Mouse (Mus musculus) testis, adult 10 weeks (tissue): ENCODE data around the gene Cd164. TPM values are rescaled to one million over a fixed set of nuclear protein-coding genes. Genes with fewer than 3 reads are reported as not detected.

Experiments
- polyA plus RNA-seq: library from polyadenylated mRNA; stranded (reverse); fragments of 350-450 nt; fragmentation: Illumina TruSeq; extraction: RNeasy Lipid Tissue Mini Kit (QIAGEN cat#74804); gene quantifications from one replicate; pipeline ENCODE4 v1.2.3, GENCODE M21; 2014; ENCODE audit warnings: low read depth, low replicate concordance

Cd164 gene
- 429 TPM for polyA plus RNA-seq

GRCm38 (mm10) chr10:41518981-41519618 lies at the start of gene Cd164:
TSS of gene Cd164 (plus strand) at chr10:41519414.

DNA sequence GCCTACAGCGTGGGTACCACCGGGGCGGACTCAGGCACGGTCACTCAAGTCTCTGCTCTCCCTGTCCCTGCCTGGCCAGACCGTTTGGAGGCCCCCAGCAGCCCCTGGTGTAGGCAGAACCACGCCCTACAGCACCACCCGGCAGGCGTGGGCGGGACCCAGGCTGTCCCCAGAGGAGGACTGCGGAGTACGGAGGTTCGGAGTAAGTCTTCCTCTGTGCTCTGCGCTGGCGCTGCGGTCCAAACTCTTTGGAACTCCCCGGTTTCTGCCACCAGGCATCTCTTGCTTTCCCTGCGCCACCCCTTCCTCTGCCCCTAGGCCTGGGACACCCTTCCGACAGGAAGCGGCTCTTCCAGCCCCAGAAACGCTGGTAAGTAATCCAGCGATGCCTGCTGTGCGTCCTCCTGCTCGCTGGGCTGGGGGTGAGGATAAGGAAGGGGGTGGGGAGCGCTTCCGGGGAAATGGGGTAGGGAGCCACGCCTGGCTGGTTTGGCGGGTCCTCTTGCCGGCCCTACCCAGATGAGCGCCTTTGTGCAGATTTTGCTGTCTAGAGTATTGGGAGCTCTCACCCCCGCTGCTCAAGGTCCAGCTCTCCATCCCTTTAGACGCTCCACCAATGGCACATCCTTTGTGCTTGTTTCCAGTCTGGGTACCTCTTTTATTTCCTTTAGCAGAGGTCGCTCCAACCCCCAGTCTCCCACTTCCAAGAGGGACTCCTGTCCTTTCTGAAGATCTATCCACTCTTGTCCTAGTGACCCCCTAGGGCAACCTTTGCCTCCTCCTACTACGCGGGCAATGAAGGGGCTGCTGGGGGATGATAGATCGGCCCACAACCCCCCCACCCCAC lies 42.8 kb upstream of the Cd164 start, which contains the start of gene Mical1:
TSS of gene Mical1 (plus strand) at position 144 of the 847 bp plus-strand sequence.

DNA sequence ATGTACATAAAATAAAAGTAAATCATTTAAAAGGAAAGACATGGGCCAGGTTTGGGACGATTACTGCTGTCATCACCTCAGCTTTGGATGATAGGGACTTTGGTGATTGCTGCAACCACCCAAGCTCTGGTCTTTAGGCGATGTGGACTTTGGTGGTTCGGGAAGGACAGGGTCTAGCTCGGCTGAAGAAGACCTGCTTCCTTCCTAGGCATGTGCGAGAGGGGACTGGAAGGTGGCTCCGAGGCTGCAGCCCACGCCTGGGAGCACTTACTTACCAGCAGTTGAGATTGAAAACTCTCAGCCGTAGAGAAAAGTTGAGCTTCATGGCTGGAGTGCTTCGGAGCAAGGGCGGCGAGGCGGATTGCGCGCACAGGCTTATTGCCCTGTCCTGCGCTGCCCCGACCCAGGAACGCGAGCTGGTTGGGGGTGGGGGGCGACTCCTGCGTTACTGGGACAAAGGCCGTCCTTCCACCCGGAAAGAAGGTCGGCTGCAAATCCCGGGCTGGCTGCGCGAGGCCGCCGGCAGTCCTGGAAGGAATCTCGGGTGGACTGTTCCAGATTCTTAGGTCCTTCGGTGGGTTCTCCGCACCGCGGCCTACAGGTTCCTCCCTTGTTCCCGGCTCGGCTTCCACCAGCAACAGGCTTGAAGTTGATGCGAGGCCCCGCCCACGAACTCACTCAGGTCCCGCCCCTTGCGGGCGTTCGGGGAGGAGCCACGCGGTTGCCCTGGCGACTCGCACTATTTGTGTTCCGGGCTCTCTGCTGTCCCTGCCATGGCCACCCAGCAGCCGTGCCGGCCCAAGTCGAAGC lies 29.3 kb upstream of the Cd164 start, which contains the start of the genes Smpd2 and Ppil6:
TSS of gene Smpd2 (minus strand) at position 662 of the 810 bp plus-strand sequence.
TSS of gene Ppil6 (plus strand) at position 732 of the 810 bp plus-strand sequence.

Other genes starting within 250 kb of the Cd164 start
- 16.8 TPM for gene Fig4, start 216.2 kb upstream of the Cd164 start, polyA plus RNA-seq
- gene Ak9, start 215.4 kb upstream of the Cd164 start, polyA plus RNA-seq: 58.1 TPM
- gene Zbtb24, start 69.0 kb upstream of the Cd164 start, polyA plus RNA-seq: 6.5 TPM
- gene Mical1, start 43.1 kb upstream of the Cd164 start, polyA plus RNA-seq: 0.36 TPM
- 1.6 TPM for gene Smpd2, start 29.0 kb upstream of the Cd164 start, polyA plus RNA-seq
- gene Ppil6, start 29.0 kb upstream of the Cd164 start, polyA plus RNA-seq: 119 TPM
- 1.1 TPM for gene Ccdc162, start 197.2 kb downstream of the Cd164 start, polyA plus RNA-seq